Mouse (Mus musculus): ENCODE measurements around the gene Clec9a. TPM values are rescaled to one million over a fixed set of nuclear protein-coding genes. Genes with fewer than 3 reads are reported as not detected.

The Clec9a gene
- 0.22 and 0.47 TPM in 2 replicates for polyA plus RNA-seq (2012; rRNA removed)

GRCm38 (mm10) chr6:129408562-129408961, at the start of gene Clec9a:
Gene Clec9a, plus strand, starts transcription at chr6:129408862.
- Histone ChIP-seq H3K36me3 (ENCODE audit: control insufficient read depth, insufficient read depth, low read length) (no peaks in the 10 kb centered on the region), H3K4me1 (ENCODE audit: control insufficient read depth, insufficient read depth, insufficient read length, low read length) (no peaks in the 10 kb centered on the region), H3K4me3 (ENCODE audit: low read depth, low read length) (no peak within 1 kb of the TSS), H3K27ac (ENCODE audit: insufficient read depth, low read depth, low read length) (no peak within 1 kb of the TSS), H3K27me3 (ENCODE audit: control insufficient read depth, insufficient read depth, low read length) (no peaks in the 10 kb centered on the region)
- TF ChIP-seq CTCF (IDR thresholded peaks at IDR 0.05; ENCODE audit: extremely low read depth, insufficient read length, insufficient replicate concordance, low read depth, low read length) = no peak
- TF ChIP-seq POLR2A (IDR thresholded peaks at IDR 0.05; ENCODE audit: low read depth, low read length) = no peak
- WGBS = 84% methylated on average over 2 of the region's 2 CpGs

GRCm38 (mm10) chr6:129359515-129359914, 49.1 kb upstream of the Clec9a start:
- WGBS = 71% methylated on average over 2 of the region's 2 CpGs
- H3K36me3 ChIP-seq (ENCODE audit: control insufficient read depth, insufficient read depth, low read length) = no peaks in the 10 kb centered on the region
- no peak overlapping the region for H3K4me3 ChIP-seq (ENCODE audit: low read depth, low read length)
- H3K27ac ChIP-seq (ENCODE audit: insufficient read depth, low read depth, low read length) = no peak overlapping the region
- H3K4me1 ChIP-seq (ENCODE audit: control insufficient read depth, insufficient read depth, insufficient read length, low read length) = no peaks in the 10 kb centered on the region
- TF ChIP-seq CTCF (IDR thresholded peaks at IDR 0.05; ENCODE audit: extremely low read depth, insufficient read length, insufficient replicate concordance, low read depth, low read length) = no peak
- no peak for TF ChIP-seq POLR2A (IDR thresholded peaks at IDR 0.05; ENCODE audit: low read depth, low read length)
- no peaks in the 10 kb centered on the region for H3K27me3 ChIP-seq (ENCODE audit: control insufficient read depth, insufficient read depth, low read length)

GRCm38 (mm10) chr6:129363942-129364341, 44.7 kb upstream of the Clec9a start:
- no peaks in the 10 kb centered on the region for H3K4me1 ChIP-seq (ENCODE audit: control insufficient read depth, insufficient read depth, insufficient read length, low read length)
- no peak overlapping the region for H3K4me3 ChIP-seq (ENCODE audit: low read depth, low read length)
- WGBS = 47% methylated on average over 1 of the region's 1 CpGs
- no peaks in the 10 kb centered on the region for H3K27me3 ChIP-seq (ENCODE audit: control insufficient read depth, insufficient read depth, low read length)
- no peak overlapping the region for H3K27ac ChIP-seq (ENCODE audit: insufficient read depth, low read depth, low read length)
- no peaks in the 10 kb centered on the region for H3K36me3 ChIP-seq (ENCODE audit: control insufficient read depth, insufficient read depth, low read length)
- no peak for TF ChIP-seq POLR2A (IDR thresholded peaks at IDR 0.05; ENCODE audit: low read depth, low read length)
- no peak for TF ChIP-seq CTCF (IDR thresholded peaks at IDR 0.05; ENCODE audit: extremely low read depth, insufficient read length, insufficient replicate concordance, low read depth, low read length)

- Histone ChIP-seq H3K27me3 (ENCODE audit: control insufficient read depth, insufficient read depth, low read length) (no peaks in the 10 kb centered on the region), H3K27ac (ENCODE audit: insufficient read depth, low read depth, low read length) (no peak overlapping the region), H3K4me1 (ENCODE audit: control insufficient read depth, insufficient read depth, insufficient read length, low read length) (no peaks in the 10 kb centered on the region), H3K4me3 (ENCODE audit: low read depth, low read length) (no peak overlapping the region), H3K36me3 (ENCODE audit: control insufficient read depth, insufficient read depth, low read length) (no peaks in the 10 kb centered on the region)
- no peak for TF ChIP-seq POLR2A (IDR thresholded peaks at IDR 0.05; ENCODE audit: low read depth, low read length)
- peak; percentile 50; the same call in 1 of the 2 replicates for TF ChIP-seq CTCF (IDR thresholded peaks at IDR 0.05; ENCODE audit: extremely low read depth, insufficient read length, insufficient replicate concordance, low read depth, low read length)
- WGBS = 5% methylated on average over 6 of the region's 6 CpGs
These were observed 42.7 kb upstream of the Clec9a start for GRCm38 (mm10) chr6:129365959-129366359.

GRCm38 (mm10) chr6:129369374-129370132, 39.1 kb upstream of the Clec9a start:
- TF ChIP-seq POLR2A (IDR thresholded peaks at IDR 0.05; ENCODE audit: low read depth, low read length) (no peak), CTCF (IDR thresholded peaks at IDR 0.05; ENCODE audit: extremely low read depth, insufficient read length, insufficient replicate concordance, low read depth, low read length) (no peak)
- WGBS = 66% methylated on average over 7 of the region's 7 CpGs
- H3K4me1 ChIP-seq (ENCODE audit: control insufficient read depth, insufficient read depth, insufficient read length, low read length) = no peaks in the 10 kb centered on the region
- H3K36me3 ChIP-seq (ENCODE audit: control insufficient read depth, insufficient read depth, low read length) = no peaks in the 10 kb centered on the region
- H3K27me3 ChIP-seq (ENCODE audit: control insufficient read depth, insufficient read depth, low read length) = no peaks in the 10 kb centered on the region
- H3K27ac ChIP-seq (ENCODE audit: insufficient read depth, low read depth, low read length) = no peak overlapping the region
- no peak overlapping the region for H3K4me3 ChIP-seq (ENCODE audit: low read depth, low read length)

- Histone ChIP-seq H3K4me3 (ENCODE audit: low read depth, low read length) (no peak overlapping the region), H3K36me3 (ENCODE audit: control insufficient read depth, insufficient read depth, low read length) (no peaks in the 10 kb centered on the region), H3K27ac (ENCODE audit: insufficient read depth, low read depth, low read length) (no peak overlapping the region), H3K4me1 (ENCODE audit: control insufficient read depth, insufficient read depth, insufficient read length, low read length) (no peaks in the 10 kb centered on the region), H3K27me3 (ENCODE audit: control insufficient read depth, insufficient read depth, low read length) (no peaks in the 10 kb centered on the region)
- WGBS = 13% methylated on average over 2 of the region's 2 CpGs
- TF ChIP-seq CTCF (IDR thresholded peaks at IDR 0.05; ENCODE audit: extremely low read depth, insufficient read length, insufficient replicate concordance, low read depth, low read length) = no peak
- no peak for TF ChIP-seq POLR2A (IDR thresholded peaks at IDR 0.05; ENCODE audit: low read depth, low read length)
These were observed 33.7 kb upstream of the Clec9a start for GRCm38 (mm10) chr6:129374937-129375471.

- Histone ChIP-seq H3K4me3 (ENCODE audit: low read depth, low read length) (no peak overlapping the region), H3K27me3 (ENCODE audit: control insufficient read depth, insufficient read depth, low read length) (no peaks in the 10 kb centered on the region), H3K27ac (ENCODE audit: insufficient read depth, low read depth, low read length) (no peak overlapping the region), H3K4me1 (ENCODE audit: control insufficient read depth, insufficient read depth, insufficient read length, low read length) (0 out of 2 replicates have a peak, but pooled peaks cover 2% of the 10 kb centered on the region), H3K36me3 (ENCODE audit: control insufficient read depth, insufficient read depth, low read length) (no peaks in the 10 kb centered on the region)
- 83% methylated on average over 4 of the region's 4 CpGs for WGBS
- TF ChIP-seq CTCF (IDR thresholded peaks at IDR 0.05; ENCODE audit: extremely low read depth, insufficient read length, insufficient replicate concordance, low read depth, low read length) (no peak), POLR2A (IDR thresholded peaks at IDR 0.05; ENCODE audit: low read depth, low read length) (no peak)
These were observed 28.2 kb upstream of the Clec9a start for GRCm38 (mm10) chr6:129380454-129380853.

Data from small intestine, adult 2 months (tissue).